In genomic region chr3:107582875-107583767, GRCm38 (mm10) we compare ENCODE assay signal across 9 mouse cellular contexts. TPM values are rescaled to one million over a fixed set of nuclear protein-coding genes. Genes with fewer than 3 reads are reported as not detected.
A peak's percentile ranks its signal among the peaks of the same experiment; 100 is the strongest.
DNase-seq lines count a peak whose midpoint lies in the region; ATAC-seq and TF ChIP-seq lines count a peak whose summit lies in the region.
"Had no signal": no experiment of that assay in that cellular context is flagged by ENCODE, and none has a peak within 500 bp of the region (broad histone marks: within the 10 kb centered on the region; RNA-seq: fewer than 3 reads in every experiment).

No protein-coding gene starts in this region.

- no peak overlapping the region for H3K9ac ChIP-seq in lung, embryonic 15.5 days
- no peak overlapping the region for H3K9ac ChIP-seq in intestine, embryonic 16.5 days (ENCODE audit: low read depth, low read length)
- no peak overlapping the region for H3K9ac ChIP-seq in midbrain, embryonic 15.5 days

- 2% methylated on average over 65 of the region's 65 CpGs for WGBS in lung, embryonic 15.5 days
- 3% methylated on average over 65 of the region's 65 CpGs for WGBS in lung, adult 2 months
- 1% methylated on average over 65 of the region's 65 CpGs for WGBS in intestine, embryonic 16.5 days
- under 1% methylated on average over 65 of the region's 65 CpGs for WGBS in midbrain, embryonic 15.5 days

- H3K27ac ChIP-seq in lung, embryonic 15.5 days: no peak overlapping the region
- H3K27ac ChIP-seq in embryonic fibroblast, embryonic 13.5 days (ENCODE audit: insufficient read depth, low read length): no peak overlapping the region
- no peak overlapping the region for H3K27ac ChIP-seq in intestine, embryonic 16.5 days (ENCODE audit: low read length)
- H3K27ac ChIP-seq in midbrain, embryonic 15.5 days: no peak overlapping the region

- peak overlapping the region; percentile 58 for H3K4me2 ChIP-seq in lung, embryonic 15.5 days
- H3K4me2 ChIP-seq in intestine, embryonic 16.5 days (ENCODE audit: low read depth, low read length): peak overlapping the region; percentile 50
- H3K4me2 ChIP-seq in midbrain, embryonic 15.5 days: peak overlapping the region; percentile 46

- H3K27me3 ChIP-seq in lung, embryonic 15.5 days: peaks cover 95% of the 10 kb centered on the region
- peaks cover 82% of the 10 kb centered on the region for H3K27me3 ChIP-seq in intestine, embryonic 16.5 days (replicated peaks; ENCODE audit: control insufficient read depth, insufficient read depth, low read length)
- H3K27me3 ChIP-seq in midbrain, embryonic 15.5 days (replicated peaks): peaks cover 80% of the 10 kb centered on the region

- ATAC-seq in lung, embryonic 15.5 days (ENCODE audit: borderline replicate concordance, extremely low read depth, low FRiP score, low TSS enrichment): no peak
- no peak for ATAC-seq in intestine, embryonic 16.5 days
- no peak for ATAC-seq in midbrain, embryonic 15.5 days (replicated peaks)

- DNase-seq in lung, adult 2 months: no peak
- DNase-seq in frontal cortex, postnatal 36 days (ENCODE audit: low spot score in 2 of 2): no peak
- DNase-seq in thymus, adult 18-20 months: no peak
- no peak for DNase-seq in cerebellum, postnatal 4 days (ENCODE audit: low spot score in 2 of 2)

- TF ChIP-seq CTCF in lung, adult 2 months (IDR thresholded peaks at IDR 0.05; ENCODE audit: insufficient read depth, low read length): no peak
- no peak for TF ChIP-seq CTCF in embryonic fibroblast, embryonic 13.5 days (IDR thresholded peaks at IDR 0.05; ENCODE audit: borderline replicate concordance, insufficient read depth, low read length)

- H3K9me3 ChIP-seq in lung, embryonic 15.5 days: no peaks in the 10 kb centered on the region
- no peaks in the 10 kb centered on the region for H3K9me3 ChIP-seq in intestine, embryonic 16.5 days (ENCODE audit: control insufficient read depth, low read length)
- no peaks in the 10 kb centered on the region for H3K9me3 ChIP-seq in midbrain, embryonic 15.5 days

- peaks cover 11% of the 10 kb centered on the region for H3K4me1 ChIP-seq in lung, embryonic 15.5 days
- H3K4me1 ChIP-seq in lung, adult 2 months (ENCODE audit: control insufficient read depth, insufficient read depth, low read length): no peaks in the 10 kb centered on the region
- no peaks in the 10 kb centered on the region for H3K4me1 ChIP-seq in embryonic fibroblast, embryonic 13.5 days (ENCODE audit: control insufficient read depth, insufficient read depth, low read length)
- H3K4me1 ChIP-seq in intestine, embryonic 16.5 days (ENCODE audit: control insufficient read depth, insufficient read depth, low read length): peaks cover 4% of the 10 kb centered on the region; the same call in 1 of the 2 replicates
- H3K4me1 ChIP-seq in midbrain, embryonic 15.5 days: peaks cover 9% of the 10 kb centered on the region

- no peak for TF ChIP-seq POLR2A in lung, adult 2 months (IDR thresholded peaks at IDR 0.05; ENCODE audit: borderline replicate concordance, extremely low read depth, low read depth, low read length)
- TF ChIP-seq POLR2A in embryonic fibroblast, embryonic 13.5 days (IDR thresholded peaks at IDR 0.05; ENCODE audit: low read depth, low read length): no peak

- no peaks in the 10 kb centered on the region for H3K36me3 ChIP-seq in lung, embryonic 15.5 days
- no peaks in the 10 kb centered on the region for H3K36me3 ChIP-seq in intestine, embryonic 16.5 days (ENCODE audit: control insufficient read depth, insufficient read depth, low read length)
- H3K36me3 ChIP-seq in midbrain, embryonic 15.5 days (replicated peaks): no peaks in the 10 kb centered on the region

- peak overlapping the region; percentile 31 for H3K4me3 ChIP-seq in lung, embryonic 15.5 days
- H3K4me3 ChIP-seq in lung, adult 2 months (replicated peaks; ENCODE audit: extremely low read depth, low read depth, low read length): no peak overlapping the region
- H3K4me3 ChIP-seq in embryonic fibroblast, embryonic 13.5 days (ENCODE audit: insufficient read depth, low read length): peak overlapping the region; percentile 22
- peak overlapping the region; percentile 34 for H3K4me3 ChIP-seq in intestine, embryonic 16.5 days (ENCODE audit: low read length)
- peak overlapping the region; percentile 22 for H3K4me3 ChIP-seq in midbrain, embryonic 15.5 days

RNA-seq across cellular contexts. Expression of gene Alx3, which starts 11.7 kb away (rescaled TPM):
- 0.11 and 0.24 TPM in 2 replicates for polyA plus RNA-seq in lung, embryonic 15.5 days (2015; fragmentation: Nextera tagmentation; extraction: Ambion mirVana)
- not detected in 2 replicates for polyA plus RNA-seq in lung, adult 2 months (2012; rRNA removed)
- 1.8 and 1.9 TPM in 2 replicates for polyA plus RNA-seq in embryonic fibroblast, embryonic 13.5 days (2011; ENCODE audit: insufficient read length, low read depth, missing spikeins)
- polyA plus RNA-seq in intestine, embryonic 16.5 days (2015; fragmentation: Nextera tagmentation; extraction: Ambion mirVana): not detected in 2 replicates
- 1.0 and 1.2 TPM in 2 replicates for polyA plus RNA-seq in midbrain, embryonic 15.5 days (2015; fragmentation: Nextera tagmentation; extraction: Ambion mirVana)
- polyA plus RNA-seq: large intestine, adult 2 months had no signal

RNA-seq across cellular contexts. Expression of gene Ubl4b, which starts 28.2 kb away (rescaled TPM):
- polyA plus RNA-seq in lung, embryonic 15.5 days (2015; fragmentation: Nextera tagmentation; extraction: Ambion mirVana): not detected in 2 replicates
- not detected in 2 replicates for polyA plus RNA-seq in lung, adult 2 months (2012; rRNA removed)
- 0.37 TPM in 1 of 2 replicates, not detected in the other for polyA plus RNA-seq in embryonic fibroblast, embryonic 13.5 days (2011; ENCODE audit: insufficient read length, low read depth, missing spikeins)
- not detected in 2 replicates for polyA plus RNA-seq in intestine, embryonic 16.5 days (2015; fragmentation: Nextera tagmentation; extraction: Ambion mirVana)
- polyA plus RNA-seq in midbrain, embryonic 15.5 days (2015; fragmentation: Nextera tagmentation; extraction: Ambion mirVana): not detected in 2 replicates
- polyA plus RNA-seq: large intestine, adult 2 months had no signal

RNA-seq across cellular contexts. Expression of gene Gm10961, which starts 48.0 kb away (rescaled TPM):
- polyA plus RNA-seq in lung, embryonic 15.5 days (2015; fragmentation: Nextera tagmentation; extraction: Ambion mirVana): not detected in 2 replicates
- polyA plus RNA-seq in lung, adult 2 months (2012; rRNA removed): not detected in 2 replicates
- not detected in 2 replicates for polyA plus RNA-seq in embryonic fibroblast, embryonic 13.5 days (2011; ENCODE audit: insufficient read length, low read depth, missing spikeins)
- not detected in 2 replicates for polyA plus RNA-seq in intestine, embryonic 16.5 days (2015; fragmentation: Nextera tagmentation; extraction: Ambion mirVana)
- polyA plus RNA-seq in midbrain, embryonic 15.5 days (2015; fragmentation: Nextera tagmentation; extraction: Ambion mirVana): not detected in 2 replicates
- polyA plus RNA-seq: large intestine, adult 2 months had no signal

RNA-seq across cellular contexts. Expression of gene Strip1, which starts 48.4 kb away (rescaled TPM):
- 46.7 and 47.0 TPM in 2 replicates for polyA plus RNA-seq in lung, embryonic 15.5 days (2015; fragmentation: Nextera tagmentation; extraction: Ambion mirVana)
- polyA plus RNA-seq in lung, adult 2 months (2012; rRNA removed): 35.3 and 43.6 TPM in 2 replicates
- 39.1 and 41.7 TPM in 2 replicates for polyA plus RNA-seq in embryonic fibroblast, embryonic 13.5 days (2011; ENCODE audit: insufficient read length, low read depth, missing spikeins)
- 29.3 and 31.7 TPM in 2 replicates for polyA plus RNA-seq in intestine, embryonic 16.5 days (2015; fragmentation: Nextera tagmentation; extraction: Ambion mirVana)
- 178 and 182 TPM in 2 replicates for polyA plus RNA-seq in midbrain, embryonic 15.5 days (2015; fragmentation: Nextera tagmentation; extraction: Ambion mirVana)
